Mouse (Mus musculus): ENCODE measurements around the gene Aida.

- TF ChIP-seq CTCF (IDR thresholded peaks at IDR 0.05; ENCODE audit: control insufficient read depth, insufficient read depth, insufficient read length) (no peak), MYOG (IDR thresholded peaks at IDR 0.05; ENCODE audit: control insufficient read depth, extremely low read depth, insufficient read length) (no peak), USF1 (IDR thresholded peaks at IDR 0.05; ENCODE audit: low read depth) (no peak), MAX (IDR thresholded peaks at IDR 0.05) (no peak), CEBPB (IDR thresholded peaks at IDR 0.05; ENCODE audit: low read depth) (no peak), MYOD1 (IDR thresholded peaks at IDR 0.05; ENCODE audit: control insufficient read depth, insufficient read length, low read depth) (no peak)
Measured at GRCm38 (mm10) chr1:183267666-183268065, 28.7 kb upstream of the Aida start.
